Mouse (Mus musculus) heart, postnatal 0 days (tissue): ENCODE data around the gene Adgrf1. TPM values are rescaled to one million over a fixed set of nuclear protein-coding genes. Genes with fewer than 3 reads are reported as not detected.
A peak's percentile ranks its signal among the peaks of the same experiment; 100 is the strongest.

ENCODE experiments used
- ATAC-seq: fragments of 200-750 bp; cut with Nextera tagmentation; 2 replicates; pipeline ENCODE4 v1.8.0; 2017; ENCODE audit warnings: low read depth, moderate number of reproducible peaks, moderate library complexity; ENCODE audit not compliant: insufficient read depth
- DNase-seq: peaks from one replicate; pipeline ENCODE4 v3.0.0-alpha.2; 2016; ENCODE audit warnings: low spot score
- H3K27ac ChIP-seq: fragments of 300-500 bp; sonication (generic); 2 replicates; pipeline ENCODE4 v1.5.1; 2014; ENCODE audit warnings: low read depth, mild to moderate bottlenecking
- H3K27me3 ChIP-seq: fragments of 300-500 bp; sonication (generic); 2 replicates; pipeline ENCODE4 v1.6.1; 2014; ENCODE audit warnings: low read length, mixed read lengths; ENCODE audit not compliant: control insufficient read depth, insufficient read depth
- H3K36me3 ChIP-seq: fragments of 300-500 bp; sonication (generic); replicated peaks from 2 replicates; pipeline ENCODE4 v1.6.1; 2014; ENCODE audit warnings: low read length, mixed read lengths; ENCODE audit not compliant: control insufficient read depth, insufficient read depth
- H3K4me1 ChIP-seq: fragments of 300-500 bp; sonication (generic); 2 replicates; pipeline ENCODE4 v1.6.1; 2014; ENCODE audit warnings: antibody characterized with exemption; ENCODE audit not compliant: control insufficient read depth, insufficient read depth
- H3K4me2 ChIP-seq: fragments of 300-500 bp; sonication (generic); 2 replicates; pipeline ENCODE4 v1.6.1; 2014; ENCODE audit warnings: low read depth, mild to moderate bottlenecking, low read length, moderate library complexity
- H3K4me3 ChIP-seq: fragments of 300-500 bp; sonication (generic); 2 replicates; pipeline ENCODE4 v1.5.1; 2014; ENCODE audit warnings: low read depth, low read length
- H3K9ac ChIP-seq: fragments of 300-500 bp; sonication (generic); replicated peaks from 2 replicates; pipeline ENCODE4 v1.6.1; 2014; ENCODE audit warnings: low read depth, low read length, mixed read lengths
- H3K9me3 ChIP-seq: fragments of 300-500 bp; sonication (generic); replicated peaks from 2 replicates; pipeline ENCODE4 v1.6.1; 2016; ENCODE audit warnings: low read length; ENCODE audit not compliant: control insufficient read depth
- CTCF ChIP-seq: IDR thresholded peaks from 2 replicates; pipeline ENCODE4 v1.5.1; 2016; ENCODE audit warnings: antibody characterized with exemption, control low read depth, low read depth
- EP300 ChIP-seq: IDR thresholded peaks from 2 replicates; pipeline ENCODE4 v1.6.1; 2016; ENCODE audit warnings: antibody characterized with exemption, low read depth
- WGBS: fragments of 180-500 bp; shearing (Covaris S2); extraction: QIAGEN DNeasy Blood & Tissue Kit; methylation state at CpG from one replicate; pipeline ENCODE4 v1.1.7; 2014; 5-methylcytosine and 5-hydroxymethylcytosine counted together
- polyA plus RNA-seq: library from polyadenylated mRNA; unstranded; fragments of >200 nt; fragmentation: Nextera tagmentation; extraction: Ambion mirVana; gene quantifications from 2 replicates; pipeline ENCODE4 v1.2.1, GENCODE M21; 2015
- total RNA-seq: library from RNA; depleted of rRNA; stranded (reverse); fragments of >200 nt; gene quantifications from 2 replicates; pipeline ENCODE4 v1.2.3, GENCODE M21; 2014; ENCODE audit warnings: low replicate concordance

Gene Adgrf1
- total and polyA plus RNA-seq, 2 experiments from 2014 or later = not detected

DNA sequence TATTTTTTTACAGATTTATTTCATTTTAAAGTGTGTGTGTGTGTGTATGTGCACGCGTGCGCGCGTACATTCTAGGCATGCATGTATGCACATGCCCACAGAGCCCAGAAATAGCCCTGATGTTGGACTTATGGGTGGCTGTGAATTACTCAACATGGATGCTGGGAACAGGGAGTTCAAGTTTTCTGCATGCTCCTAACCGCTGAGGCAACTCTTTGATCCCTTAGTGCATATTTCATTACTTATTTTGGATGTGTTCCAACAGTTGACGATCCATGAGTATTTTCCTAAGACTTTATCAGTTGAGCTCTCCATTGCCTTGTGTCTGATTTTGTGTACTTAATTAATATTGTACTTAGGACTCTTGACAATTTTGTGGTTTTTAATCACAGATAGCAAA, 29.4 kb downstream of the Adgrf1 start:
- no peaks in the 10 kb centered on the region for H3K9me3 ChIP-seq
- TF ChIP-seq CTCF (no peak), EP300 (no peak)
- 75% methylated on average over 7 of the region's 7 CpGs for WGBS
- H3K36me3 ChIP-seq = no peaks in the 10 kb centered on the region
- no peaks in the 10 kb centered on the region for H3K27me3 ChIP-seq
- ATAC-seq (no peak), DNase-seq (no peak)
- H3K27ac ChIP-seq = no peak overlapping the region
- H3K4me1 ChIP-seq = no peaks in the 10 kb centered on the region
- no peak overlapping the region for H3K4me3 ChIP-seq
- no peak overlapping the region for H3K9ac ChIP-seq
- no peak overlapping the region for H3K4me2 ChIP-seq

DNA sequence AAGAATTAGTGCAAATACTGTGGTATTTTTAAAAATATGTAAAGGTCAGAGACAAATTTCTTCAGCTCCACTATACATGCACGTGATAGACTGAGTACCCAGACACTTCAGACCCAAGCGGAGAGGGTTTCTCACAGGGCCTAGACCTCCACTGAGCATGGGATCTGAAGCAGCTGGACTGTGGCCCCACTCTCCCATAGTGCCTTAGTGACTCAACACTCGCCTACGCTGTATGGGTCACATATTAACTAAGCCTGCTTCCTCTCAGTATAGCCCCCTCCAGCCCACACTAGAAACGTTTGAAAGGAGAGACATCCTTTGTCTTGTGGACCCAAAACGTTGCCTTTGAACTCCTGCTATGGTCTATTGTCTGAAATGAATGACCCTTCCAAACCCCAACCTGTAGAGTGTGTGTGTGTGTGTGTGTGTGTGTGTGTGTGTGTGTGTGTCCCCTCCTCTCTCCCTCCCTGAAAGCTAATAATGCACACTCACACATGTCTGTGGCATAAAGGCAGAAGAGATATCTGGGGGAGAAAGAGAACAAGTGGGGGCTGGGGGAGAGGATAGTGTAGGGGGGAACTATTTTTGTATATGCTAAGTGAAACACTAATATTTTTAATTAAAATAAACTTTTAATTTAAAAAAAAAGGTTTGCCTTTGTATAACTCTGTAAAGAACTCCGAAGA, 56.0 kb downstream of the Adgrf1 start:
- peak overlapping the region; percentile 69 for H3K4me2 ChIP-seq
- no peak for DNase-seq
- H3K9me3 ChIP-seq = no peaks in the 10 kb centered on the region
- no peak overlapping the region for H3K27ac ChIP-seq
- 58% methylated on average over 7 of the region's 7 CpGs for WGBS
- H3K9ac ChIP-seq = no peak overlapping the region
- no peaks in the 10 kb centered on the region for H3K27me3 ChIP-seq
- peaks cover 5% of the 10 kb centered on the region; the same call in 1 of the 2 replicates for H3K4me1 ChIP-seq
- no peak overlapping the region for H3K4me3 ChIP-seq
- no peaks in the 10 kb centered on the region for H3K36me3 ChIP-seq
- no peak for TF ChIP-seq CTCF
- TF ChIP-seq EP300 = no peak
- ATAC-seq = no peak

DNA sequence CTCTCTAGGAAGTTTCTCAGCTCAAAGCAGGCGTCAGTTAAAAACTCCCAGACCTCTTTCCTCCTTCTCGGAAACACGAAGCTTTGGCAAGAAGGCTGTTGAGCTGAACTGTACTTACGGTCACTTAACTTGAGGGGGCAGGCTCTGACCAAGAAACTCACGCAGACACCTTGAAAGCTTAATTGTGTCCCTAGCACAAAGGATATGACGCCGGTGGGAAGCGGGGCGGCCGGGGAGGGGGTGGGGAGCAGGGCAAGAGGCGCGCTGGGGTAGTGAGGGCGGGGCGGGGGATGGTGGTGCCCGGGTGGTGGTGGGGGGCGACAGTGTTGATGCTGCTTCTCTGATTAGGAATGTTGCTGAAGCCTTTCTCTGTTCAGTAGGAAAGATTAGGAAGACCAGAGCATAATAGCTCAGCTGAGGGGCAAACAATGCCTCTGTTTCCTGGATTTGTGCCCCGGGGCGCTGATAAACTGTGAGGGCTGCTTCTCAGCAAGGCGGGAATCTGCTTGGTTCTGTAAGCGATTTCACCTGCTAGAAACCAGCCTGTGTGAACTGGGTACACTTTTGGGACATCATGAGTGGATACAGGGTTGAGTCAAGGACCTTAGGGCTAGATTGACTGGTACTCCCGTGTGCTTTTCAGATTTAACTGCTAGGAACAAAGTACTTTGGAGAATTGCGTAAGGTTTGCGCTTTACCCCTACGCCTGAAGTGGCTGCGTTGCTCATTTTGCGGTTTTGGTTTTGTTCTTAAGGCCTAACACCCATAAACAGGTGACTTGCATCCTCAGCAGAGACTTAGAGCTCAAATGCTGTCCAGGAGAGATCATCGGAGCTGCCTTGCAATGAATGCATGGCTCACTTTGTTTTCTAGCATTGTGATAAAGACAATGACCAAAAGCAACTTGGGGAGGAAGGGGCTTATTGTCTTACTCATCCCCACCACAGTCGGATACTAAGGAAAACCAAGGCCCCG, 56.9 kb downstream of the Adgrf1 start:
- WGBS = 17% methylated on average over 29 of the region's 29 CpGs
- H3K36me3 ChIP-seq = no peaks in the 10 kb centered on the region
- DNase-seq (peak; percentile 80), ATAC-seq (peak; percentile 90)
- H3K27me3 ChIP-seq = no peaks in the 10 kb centered on the region
- no peak overlapping the region; the same call in 1 of the 2 replicates for H3K9ac ChIP-seq
- TF ChIP-seq CTCF (peak; percentile 84), EP300 (no peak)
- H3K4me2 ChIP-seq = peak overlapping the region; percentile 69
- H3K4me3 ChIP-seq = peak overlapping the region; percentile 37
- H3K4me1 ChIP-seq = peaks cover 5% of the 10 kb centered on the region; the same call in 1 of the 2 replicates
- H3K9me3 ChIP-seq = no peaks in the 10 kb centered on the region
- H3K27ac ChIP-seq = peak overlapping the region; percentile 56

DNA sequence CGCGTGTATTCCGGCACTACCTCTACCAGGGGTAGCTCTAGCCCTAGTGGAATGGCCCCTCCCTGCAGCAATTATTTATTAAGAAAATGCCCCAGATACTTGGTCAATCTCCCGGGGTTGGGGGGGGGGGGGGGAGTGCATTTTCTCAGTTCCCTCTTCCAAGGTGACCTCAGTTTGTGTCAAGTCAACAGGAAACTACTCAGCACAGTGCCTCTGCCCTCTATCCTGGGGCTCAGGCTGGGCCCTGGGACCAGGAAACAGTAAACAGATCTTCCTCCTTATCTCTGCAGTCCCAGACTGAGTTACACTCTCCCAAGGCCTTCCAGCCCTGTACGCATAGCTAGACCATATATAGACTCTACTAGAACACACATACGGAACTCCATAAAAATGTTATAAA, 57.7 kb downstream of the Adgrf1 start:
- no peaks in the 10 kb centered on the region for H3K36me3 ChIP-seq
- peaks cover 5% of the 10 kb centered on the region; the same call in 1 of the 2 replicates for H3K4me1 ChIP-seq
- H3K27ac ChIP-seq = no peak overlapping the region
- DNase-seq = no peak
- no peaks in the 10 kb centered on the region for H3K9me3 ChIP-seq
- no peak overlapping the region for H3K4me2 ChIP-seq
- ATAC-seq = peak; percentile 34; the same call in 1 of the 2 replicates
- H3K9ac ChIP-seq = no peak overlapping the region
- no peaks in the 10 kb centered on the region for H3K27me3 ChIP-seq
- WGBS = 60% methylated on average over 6 of the region's 6 CpGs
- no peak for TF ChIP-seq EP300
- no peak overlapping the region for H3K4me3 ChIP-seq

DNA sequence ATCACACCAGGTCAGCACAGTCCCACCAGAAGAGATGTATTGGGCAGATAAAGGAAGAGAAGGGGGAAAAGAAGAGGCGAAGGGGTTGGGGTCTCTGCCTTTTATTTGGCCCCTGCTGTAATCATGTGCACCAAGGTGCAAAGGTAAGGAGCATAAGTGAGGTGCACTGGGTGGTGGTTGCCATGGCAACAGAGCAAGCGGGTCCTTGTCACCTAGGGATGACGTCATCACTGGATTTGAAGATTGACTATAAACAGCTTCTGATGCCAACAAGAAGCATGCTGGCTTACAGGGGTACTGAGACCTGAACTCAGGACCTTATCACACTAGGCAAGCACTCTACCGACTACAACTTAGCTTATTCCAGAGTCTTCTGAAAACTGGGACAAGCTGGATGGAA, 59.1 kb downstream of the Adgrf1 start:
- no peak overlapping the region for H3K4me2 ChIP-seq
- no peaks in the 10 kb centered on the region for H3K9me3 ChIP-seq
- no peak for DNase-seq
- no peaks in the 10 kb centered on the region for H3K27me3 ChIP-seq
- TF ChIP-seq EP300 (no peak), CTCF (no peak)
- 78% methylated on average over 4 of the region's 4 CpGs for WGBS
- H3K4me1 ChIP-seq = peaks cover 5% of the 10 kb centered on the region; the same call in 1 of the 2 replicates
- H3K36me3 ChIP-seq = no peaks in the 10 kb centered on the region
- no peak overlapping the region for H3K27ac ChIP-seq
- no peak overlapping the region for H3K9ac ChIP-seq
- no peak for ATAC-seq
- H3K4me3 ChIP-seq = no peak overlapping the region
